Mouse (Mus musculus) layer of hippocampus, adult 11-12 months (tissue): ENCODE results near the gene Tgm2.

Source experiments
- DNase-seq: peaks from one replicate; pipeline ENCODE4 v3.0.0; 2022; ENCODE audit warnings: low spot score

Gene Tgm2

GRCm38 (mm10) chr2:158141271-158141670, 5.0 kb downstream of the Tgm2 start:
- no peak for DNase-seq

GRCm38 (mm10) chr2:158140664-158141063, 5.6 kb downstream of the Tgm2 start:
- DNase-seq: no peak

GRCm38 (mm10) chr2:158139628-158140027, 6.6 kb downstream of the Tgm2 start:
- DNase-seq: peak; percentile 34

- DNase-seq: no peak
These were observed 7.5 kb downstream of the Tgm2 start for GRCm38 (mm10) chr2:158138778-158139177.

- DNase-seq: no peak
These were observed 8.5 kb downstream of the Tgm2 start for GRCm38 (mm10) chr2:158137771-158138170.

- no peak for DNase-seq
These were observed 10.0 kb downstream of the Tgm2 start for GRCm38 (mm10) chr2:158136205-158136604.

- DNase-seq: no peak
These were observed 13.2 kb downstream of the Tgm2 start for GRCm38 (mm10) chr2:158133050-158133449.

- no peak for DNase-seq
These were observed 13.9 kb downstream of the Tgm2 start for GRCm38 (mm10) chr2:158132320-158132719.

GRCm38 (mm10) chr2:158131197-158131835, 14.9 kb downstream of the Tgm2 start:
- DNase-seq: no peak

GRCm38 (mm10) chr2:158130391-158130986, 15.7 kb downstream of the Tgm2 start:
- DNase-seq: peak; percentile 31

- DNase-seq: no peak
These were observed 16.8 kb downstream of the Tgm2 start for GRCm38 (mm10) chr2:158129291-158130002.

- no peak for DNase-seq
These were observed 17.6 kb downstream of the Tgm2 start for GRCm38 (mm10) chr2:158128461-158129130.

- no peak for DNase-seq
These were observed 18.4 kb downstream of the Tgm2 start for GRCm38 (mm10) chr2:158127872-158128271.

- DNase-seq: no peak
These were observed 19.0 kb downstream of the Tgm2 start for GRCm38 (mm10) chr2:158127245-158127644.

GRCm38 (mm10) chr2:158122814-158123213, 23.4 kb downstream of the Tgm2 start:
- no peak for DNase-seq

- DNase-seq: peak; percentile 30
These were observed 24.4 kb downstream of the Tgm2 start for GRCm38 (mm10) chr2:158121645-158122326.

- DNase-seq: no peak
These were observed 25.4 kb downstream of the Tgm2 start for GRCm38 (mm10) chr2:158120868-158121267.

- DNase-seq: no peak
These were observed 26.0 kb downstream of the Tgm2 start for GRCm38 (mm10) chr2:158120211-158120610.

- DNase-seq: no peak
These were observed 27.1 kb downstream of the Tgm2 start for GRCm38 (mm10) chr2:158119145-158119544.

- DNase-seq: no peak
These were observed 29.6 kb downstream of the Tgm2 start for GRCm38 (mm10) chr2:158116653-158117052.

GRCm38 (mm10) chr2:158115838-158116453, 30.3 kb downstream of the Tgm2 start:
- DNase-seq: no peak

GRCm38 (mm10) chr2:158114931-158115330, 31.3 kb downstream of the Tgm2 start:
- no peak for DNase-seq
